ENCODE assay signal across 21 mouse cellular contexts in the genomic region with DNA sequence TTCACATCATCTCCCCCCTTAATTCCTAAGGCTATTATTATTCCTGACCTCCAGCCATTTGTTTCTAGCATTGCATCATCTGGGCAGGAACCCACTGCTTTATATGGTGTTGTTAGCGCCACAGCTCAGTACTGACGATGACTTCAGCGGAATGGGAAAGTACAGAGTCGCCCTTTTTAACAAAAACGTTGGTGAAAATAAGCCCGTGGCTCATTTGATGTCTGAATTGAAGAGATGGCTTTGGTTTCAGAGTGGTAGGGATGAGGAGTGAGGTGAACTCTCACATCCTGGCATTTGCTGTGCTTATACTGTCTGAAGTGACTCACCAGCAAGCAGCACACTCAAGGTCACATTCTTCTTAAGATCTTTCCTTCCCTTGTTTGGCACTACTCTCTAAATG.
A peak's percentile ranks its signal among the peaks of the same experiment; 100 is the strongest.
DNase-seq lines count a peak whose midpoint lies in the region; ATAC-seq lines count a peak whose summit lies in the region.
"Had no signal": no experiment of that assay in that cellular context is flagged by ENCODE, and none has a peak within 500 bp of the region (broad histone marks: within the 10 kb centered on the region; RNA-seq: fewer than 3 reads in every experiment).

No protein-coding gene starts in this region.

- no peak overlapping the region for H3K4me2 ChIP-seq in midbrain, embryonic 11.5 days
- H3K4me2 ChIP-seq in midbrain, embryonic 16.5 days (ENCODE audit: low read length) = no peak overlapping the region
- H3K4me2 ChIP-seq in intestine, embryonic 15.5 days (replicated peaks) = no peak overlapping the region
- H3K4me2 ChIP-seq: embryonic facial prominence, embryonic 12.5 days; forebrain, embryonic 12.5 days; heart, embryonic 13.5 days; hindbrain, embryonic 15.5 days had no signal

- peak; percentile 6 for DNase-seq in adrenal gland, postnatal 10 days
- no peak for DNase-seq in adrenal gland, postnatal 14 days
- DNase-seq in midbrain, embryonic 11.5 days (ENCODE audit: low spot score, missing footprints) = peak; percentile 80
- peak; percentile 54 for DNase-seq in NIH3T3 (ENCODE audit: low read depth)
- no peak for DNase-seq in T-cell, adult 2 months (ENCODE audit: low spot score)
- DNase-seq: B cell, adult 2 months; cerebellum, adult 11 months; cerebellum, adult 8-10 months; cerebellum, postnatal 25 days; gastrocnemius, postnatal 14 days; heart, postnatal 36 days; kidney, adult 8-10 months had no signal

- no peak overlapping the region for H3K27ac ChIP-seq in midbrain, embryonic 11.5 days (ENCODE audit: low read depth, low read length)
- H3K27ac ChIP-seq in midbrain, embryonic 16.5 days (ENCODE audit: low read length) = no peak overlapping the region
- no peak overlapping the region for H3K27ac ChIP-seq in intestine, embryonic 15.5 days
- H3K27ac ChIP-seq: embryonic facial prominence, embryonic 12.5 days; forebrain, embryonic 12.5 days; heart, embryonic 13.5 days; hindbrain, embryonic 15.5 days had no signal

- no peak for ATAC-seq in midbrain, embryonic 11.5 days (ENCODE audit: low FRiP score)
- no peak for ATAC-seq in midbrain, embryonic 16.5 days
- no peak for ATAC-seq in intestine, embryonic 15.5 days
- ATAC-seq: forebrain, embryonic 16.5 days; intestine, postnatal 0 days had no signal

- H3K4me1 ChIP-seq in midbrain, embryonic 11.5 days (ENCODE audit: control insufficient read depth, insufficient read depth, low read length) = no peaks in the 10 kb centered on the region
- H3K4me1 ChIP-seq in midbrain, embryonic 16.5 days (ENCODE audit: control insufficient read depth, insufficient read depth, low read length) = no peaks in the 10 kb centered on the region
- H3K4me1 ChIP-seq in intestine, embryonic 15.5 days (replicated peaks) = no peaks in the 10 kb centered on the region
- H3K4me1 ChIP-seq: embryonic facial prominence, embryonic 12.5 days; forebrain, embryonic 12.5 days; hindbrain, embryonic 15.5 days had no signal

- H3K36me3 ChIP-seq in midbrain, embryonic 11.5 days (ENCODE audit: control insufficient read depth, insufficient read depth, low read length) = no peaks in the 10 kb centered on the region
- H3K36me3 ChIP-seq in midbrain, embryonic 16.5 days (ENCODE audit: control insufficient read depth, insufficient read depth, low read length) = no peaks in the 10 kb centered on the region
- H3K36me3 ChIP-seq in intestine, embryonic 15.5 days = no peaks in the 10 kb centered on the region
- H3K36me3 ChIP-seq: embryonic facial prominence, embryonic 12.5 days; forebrain, embryonic 12.5 days; G1E; hindbrain, embryonic 15.5 days had no signal

- no peak overlapping the region for H3K9ac ChIP-seq in midbrain, embryonic 11.5 days (ENCODE audit: low read length)
- H3K9ac ChIP-seq in midbrain, embryonic 16.5 days (ENCODE audit: low read depth, low read length) = no peak overlapping the region
- no peak overlapping the region for H3K9ac ChIP-seq in intestine, embryonic 15.5 days
- H3K9ac ChIP-seq: embryonic facial prominence, embryonic 12.5 days; forebrain, embryonic 12.5 days; heart, embryonic 13.5 days; hindbrain, embryonic 15.5 days had no signal

- H3K9me3 ChIP-seq in midbrain, embryonic 11.5 days (ENCODE audit: control insufficient read depth, low read length) = no peaks in the 10 kb centered on the region
- no peaks in the 10 kb centered on the region for H3K9me3 ChIP-seq in midbrain, embryonic 16.5 days (replicated peaks; ENCODE audit: control insufficient read depth, low read length, poor library complexity, severe bottlenecking)
- H3K9me3 ChIP-seq in intestine, embryonic 15.5 days = no peaks in the 10 kb centered on the region
- H3K9me3 ChIP-seq: embryonic facial prominence, embryonic 12.5 days; forebrain, embryonic 12.5 days; heart, embryonic 13.5 days; hindbrain, embryonic 15.5 days had no signal

- WGBS in midbrain, embryonic 11.5 days = 91% methylated on average over 6 of the region's 6 CpGs
- 82% methylated on average over 6 of the region's 6 CpGs for WGBS in midbrain, embryonic 16.5 days
- 92% methylated on average over 6 of the region's 6 CpGs for WGBS in intestine, embryonic 15.5 days

- no peaks in the 10 kb centered on the region for H3K27me3 ChIP-seq in midbrain, embryonic 11.5 days (ENCODE audit: control insufficient read depth, insufficient read depth, low read length)
- no peaks in the 10 kb centered on the region for H3K27me3 ChIP-seq in midbrain, embryonic 16.5 days (ENCODE audit: control insufficient read depth, insufficient read depth, low read depth, low read length)
- H3K27me3 ChIP-seq in intestine, embryonic 15.5 days (replicated peaks) = no peaks in the 10 kb centered on the region
- H3K27me3 ChIP-seq: embryonic facial prominence, embryonic 12.5 days; forebrain, embryonic 12.5 days; heart, embryonic 13.5 days; hindbrain, embryonic 15.5 days had no signal

- H3K4me3 ChIP-seq in midbrain, embryonic 11.5 days (ENCODE audit: low read depth, low read length) = no peak overlapping the region
- no peak overlapping the region for H3K4me3 ChIP-seq in midbrain, embryonic 16.5 days (ENCODE audit: low read depth, low read length)
- no peak overlapping the region for H3K4me3 ChIP-seq in intestine, embryonic 15.5 days (replicated peaks)
- H3K4me3 ChIP-seq: embryonic facial prominence, embryonic 12.5 days; forebrain, embryonic 12.5 days; heart, embryonic 13.5 days; hindbrain, embryonic 15.5 days had no signal

Comparison
In these comparisons a context has a peak if more than half of its experiments do, and no peak if none do; other contexts are left out.
1. DNase-seq: peak in adrenal gland, postnatal 10 days (single experiment), midbrain, embryonic 11.5 days (single experiment) and NIH3T3 (single experiment); none in adrenal gland, postnatal 14 days (single experiment) and T-cell, adult 2 months (single experiment).